Mouse (Mus musculus): Measurements from ENCODE around the gene Notch3.

The Notch3 gene

GRCm38 (mm10) chr17:32165803-32166595, 653 bp downstream of the Notch3 start:
- no peak for DNase-seq (ENCODE audit: low spot score in 2 of 2)

- no peak for DNase-seq (ENCODE audit: low spot score in 2 of 2)
Measured at GRCm38 (mm10) chr17:32165266-32165802, 1.3 kb downstream of the Notch3 start.

GRCm38 (mm10) chr17:32164780-32165179, 1.9 kb downstream of the Notch3 start:
- no peak for DNase-seq (ENCODE audit: low spot score in 2 of 2)

GRCm38 (mm10) chr17:32163910-32164650, 2.6 kb downstream of the Notch3 start:
- no peak for DNase-seq (ENCODE audit: low spot score in 2 of 2)

- peak in 1 of 2 experiments; percentile 45 for DNase-seq (ENCODE audit: low spot score in 2 of 2)
Measured at GRCm38 (mm10) chr17:32162112-32162850, 4.4 kb downstream of the Notch3 start.

GRCm38 (mm10) chr17:32160882-32161281, 5.8 kb downstream of the Notch3 start:
- DNase-seq (ENCODE audit: low spot score in 2 of 2): no peak

GRCm38 (mm10) chr17:32158841-32159240, 7.8 kb downstream of the Notch3 start:
- DNase-seq (ENCODE audit: low spot score in 2 of 2): no peak

- DNase-seq (ENCODE audit: low spot score in 2 of 2): peak in 1 of 2 experiments; percentile 23
Measured at GRCm38 (mm10) chr17:32146718-32147117, 19.9 kb downstream of the Notch3 start.

GRCm38 (mm10) chr17:32142907-32143854, 23.5 kb downstream of the Notch3 start:
- DNase-seq (ENCODE audit: low spot score in 2 of 2): peak; percentile 60 to 65

- no peak for DNase-seq (ENCODE audit: low spot score in 2 of 2)
Measured at GRCm38 (mm10) chr17:32142234-32142633, 24.4 kb downstream of the Notch3 start.

- DNase-seq (ENCODE audit: low spot score in 2 of 2): no peak
Measured at GRCm38 (mm10) chr17:32133375-32133774, 33.3 kb downstream of the Notch3 start.

- DNase-seq (ENCODE audit: low spot score in 2 of 2): no peak
Measured at GRCm38 (mm10) chr17:32132087-32132486, 34.6 kb downstream of the Notch3 start.

- DNase-seq (ENCODE audit: low spot score in 2 of 2): no peak
Measured at GRCm38 (mm10) chr17:32130506-32130905, 36.1 kb downstream of the Notch3 start.

GRCm38 (mm10) chr17:32127195-32127594, 39.5 kb downstream of the Notch3 start:
- DNase-seq (ENCODE audit: low spot score in 2 of 2): no peak

- no peak for DNase-seq (ENCODE audit: low spot score in 2 of 2)
Measured at GRCm38 (mm10) chr17:32125407-32125806, 41.2 kb downstream of the Notch3 start.

- no peak for DNase-seq (ENCODE audit: low spot score in 2 of 2)
Measured at GRCm38 (mm10) chr17:32123545-32123944, 43.1 kb downstream of the Notch3 start.

- DNase-seq (ENCODE audit: low spot score in 2 of 2): no peak
Measured at GRCm38 (mm10) chr17:32122587-32122970, 44.1 kb downstream of the Notch3 start.

- DNase-seq (ENCODE audit: low spot score in 2 of 2): no peak
Measured at GRCm38 (mm10) chr17:32121833-32122586, 44.6 kb downstream of the Notch3 start.

- DNase-seq (ENCODE audit: low spot score in 2 of 2): no peak
Measured at GRCm38 (mm10) chr17:32120771-32121532, 45.7 kb downstream of the Notch3 start.

Data from right cerebral cortex, postnatal 36 days (tissue).